Mouse (Mus musculus): Measurements from ENCODE around the gene Chrng.

The Chrng gene

GRCm38 (mm10) chr1:87184751-87185139 is 19.7 kb upstream of the Chrng start:
- DNase-seq (ENCODE audit: low read depth, low spot score) = peak; percentile 83
- Histone ChIP-seq H3K27me3 (ENCODE audit: control insufficient read depth, insufficient read depth, low read length, poor library complexity, severe bottlenecking) (no peaks in the 10 kb centered on the region; the same call in 1 of the 2 replicates), H3K36me3 (ENCODE audit: control insufficient read depth, insufficient read depth, low read length, poor library complexity, severe bottlenecking) (no peaks in the 10 kb centered on the region)

GRCm38 (mm10) chr1:87185526-87185925 is 18.9 kb upstream of the Chrng start:
- Histone ChIP-seq H3K27me3 (ENCODE audit: control insufficient read depth, insufficient read depth, low read length, poor library complexity, severe bottlenecking) (no peaks in the 10 kb centered on the region; the same call in 1 of the 2 replicates), H3K36me3 (ENCODE audit: control insufficient read depth, insufficient read depth, low read length, poor library complexity, severe bottlenecking) (no peaks in the 10 kb centered on the region)
- peak; percentile 25 for DNase-seq (ENCODE audit: low read depth, low spot score)

DNA sequence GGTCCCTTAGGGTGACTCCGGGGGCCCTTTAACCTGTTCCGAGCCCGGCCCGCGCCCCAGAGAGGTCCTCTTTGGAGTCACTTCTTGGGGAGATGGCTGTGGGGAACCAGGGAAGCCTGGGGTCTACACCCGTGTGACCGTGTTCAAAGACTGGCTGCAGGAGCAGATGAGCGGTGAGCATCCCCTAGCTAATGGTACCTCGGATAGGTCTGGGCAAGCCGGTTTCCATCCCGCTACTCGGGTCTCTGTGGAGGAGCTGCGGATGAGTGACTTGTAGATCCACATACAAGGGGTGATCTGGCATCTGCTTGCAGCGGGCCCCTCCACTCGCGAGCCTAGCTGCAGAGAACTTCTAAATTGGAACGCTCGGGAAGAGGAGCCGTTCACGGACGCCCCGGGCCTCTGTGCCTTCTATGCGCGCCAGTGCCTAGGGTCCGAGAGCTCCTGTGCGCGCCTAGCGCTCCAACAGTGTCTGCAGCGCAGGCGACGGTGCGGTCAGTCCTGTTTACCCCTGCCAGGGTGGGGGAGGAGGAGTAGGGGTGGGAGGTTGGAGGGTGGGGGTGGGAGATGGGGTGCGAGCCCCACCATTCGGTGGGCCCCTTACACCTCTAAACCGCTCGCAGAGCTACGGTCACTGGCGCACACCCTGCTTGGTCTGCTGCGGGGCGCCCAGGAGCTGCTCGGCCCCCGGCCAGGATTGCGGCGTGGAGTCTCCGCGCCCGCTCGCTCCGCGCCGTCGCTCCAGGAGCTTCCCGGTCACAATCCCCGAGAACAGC is 18.0 kb upstream of the Chrng start:
- no peaks in the 10 kb centered on the region for H3K36me3 ChIP-seq (ENCODE audit: control insufficient read depth, insufficient read depth, low read length, poor library complexity, severe bottlenecking)
- peak; percentile 13 for DNase-seq (ENCODE audit: low read depth, low spot score)
- H3K27me3 ChIP-seq (ENCODE audit: control insufficient read depth, insufficient read depth, low read length, poor library complexity, severe bottlenecking) = no peaks in the 10 kb centered on the region; the same call in 1 of the 2 replicates

DNA sequence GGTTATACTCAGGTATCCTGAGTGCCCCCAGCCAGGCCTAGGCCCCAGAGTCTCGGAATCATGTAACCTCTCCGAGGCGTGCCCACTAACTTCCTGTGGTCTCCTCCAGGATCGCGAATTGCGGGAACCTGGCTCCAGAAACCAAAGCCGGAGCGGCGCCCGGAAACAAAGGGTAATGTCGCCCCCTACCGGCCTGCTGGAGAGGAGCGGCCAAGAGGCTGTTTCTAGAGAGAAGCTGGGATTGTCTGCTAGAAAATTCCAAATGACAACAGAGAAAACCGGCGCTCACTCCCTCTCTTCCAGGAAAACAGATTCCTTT is 17.5 kb upstream of the Chrng start:
- Histone ChIP-seq H3K27me3 (ENCODE audit: control insufficient read depth, insufficient read depth, low read length, poor library complexity, severe bottlenecking) (no peaks in the 10 kb centered on the region; the same call in 1 of the 2 replicates), H3K36me3 (ENCODE audit: control insufficient read depth, insufficient read depth, low read length, poor library complexity, severe bottlenecking) (no peaks in the 10 kb centered on the region)
- DNase-seq (ENCODE audit: low read depth, low spot score) = peak; percentile 72

- no peaks in the 10 kb centered on the region for H3K36me3 ChIP-seq (ENCODE audit: control insufficient read depth, insufficient read depth, low read length, poor library complexity, severe bottlenecking)
- no peak for DNase-seq (ENCODE audit: low read depth, low spot score)
- H3K27me3 ChIP-seq (ENCODE audit: control insufficient read depth, insufficient read depth, low read length, poor library complexity, severe bottlenecking) = no peaks in the 10 kb centered on the region; the same call in 1 of the 2 replicates
Observed at GRCm38 (mm10) chr1:87190429-87190828, 14.0 kb upstream of the Chrng start, which contains the start of gene Chrnd. Gene Chrnd (plus strand): TSS chr1:87190607.

- no peaks in the 10 kb centered on the region for H3K36me3 ChIP-seq (ENCODE audit: control insufficient read depth, insufficient read depth, low read length, poor library complexity, severe bottlenecking)
- H3K27me3 ChIP-seq (ENCODE audit: control insufficient read depth, insufficient read depth, low read length, poor library complexity, severe bottlenecking) = no peaks in the 10 kb centered on the region
- DNase-seq (ENCODE audit: low read depth, low spot score) = no peak
Observed at GRCm38 (mm10) chr1:87197296-87197695, 7.2 kb upstream of the Chrng start.

DNA sequence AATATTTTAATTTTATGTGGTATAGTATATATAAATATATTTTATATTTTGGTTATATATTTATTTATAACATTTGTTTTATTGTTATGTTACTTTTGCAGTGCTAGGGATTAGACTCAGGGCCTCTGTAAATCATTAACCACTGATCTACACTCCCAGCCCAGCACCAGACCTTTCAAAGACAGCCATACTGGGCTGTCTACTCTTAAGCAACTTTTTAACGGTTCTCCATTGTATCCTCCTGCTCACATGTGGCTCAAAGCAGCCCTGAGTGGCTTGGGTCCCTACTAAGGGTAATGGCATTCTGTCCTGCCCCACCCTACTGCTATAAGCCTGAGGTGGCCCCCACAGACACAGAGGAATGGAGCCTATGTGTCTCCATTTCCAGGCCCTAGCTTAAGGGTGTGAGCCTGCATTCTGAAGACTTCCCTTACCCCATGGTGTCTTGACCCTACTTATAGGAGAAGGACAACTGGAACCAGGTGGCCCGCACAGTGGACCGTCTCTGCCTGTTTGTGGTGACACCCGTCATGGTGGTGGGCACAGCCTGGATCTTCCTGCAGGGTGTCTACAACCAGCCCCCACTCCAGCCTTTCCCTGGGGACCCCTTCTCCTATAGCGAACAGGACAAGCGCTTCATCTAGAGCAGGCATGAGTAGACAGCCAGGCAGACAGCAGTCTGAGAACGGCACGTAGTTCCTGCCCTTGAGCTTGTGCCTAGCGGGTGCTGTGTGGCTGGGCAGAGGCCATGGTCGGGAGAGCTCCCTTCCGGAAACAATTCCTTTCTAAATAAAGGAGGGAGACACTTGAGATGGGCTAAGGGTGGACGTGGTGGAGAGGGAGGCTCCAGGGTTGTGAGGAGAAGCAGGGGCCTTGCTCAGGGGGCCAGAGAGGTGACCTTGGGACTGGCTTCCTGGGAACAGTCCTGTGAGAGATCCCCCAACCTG is 6.1 kb upstream of the Chrng start:
- H3K27me3 ChIP-seq (ENCODE audit: control insufficient read depth, insufficient read depth, low read length, poor library complexity, severe bottlenecking) = no peaks in the 10 kb centered on the region
- H3K36me3 ChIP-seq (ENCODE audit: control insufficient read depth, insufficient read depth, low read length, poor library complexity, severe bottlenecking) = no peaks in the 10 kb centered on the region
- DNase-seq (ENCODE audit: low read depth, low spot score) = no peak

DNA sequence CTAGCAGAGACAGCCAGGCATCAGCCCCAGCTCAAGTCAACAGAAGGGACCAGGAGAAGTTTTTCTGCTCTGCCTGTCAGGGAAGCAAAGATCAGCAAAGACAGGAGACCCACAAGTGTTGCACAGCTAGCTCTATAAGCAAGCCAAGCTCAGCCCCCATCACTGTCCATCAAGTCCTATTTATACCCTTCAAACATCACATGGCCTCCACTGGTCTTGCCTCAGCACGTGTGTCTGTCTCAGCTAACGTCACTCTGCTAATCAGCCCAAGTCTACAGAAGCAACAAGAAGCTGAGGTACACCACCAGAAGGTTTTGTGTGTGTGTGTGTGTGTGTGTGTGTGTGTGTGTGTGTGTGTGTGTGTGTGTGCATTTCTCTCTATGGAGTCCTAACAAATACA is 3.6 kb upstream of the Chrng start:
- Histone ChIP-seq H3K27me3 (ENCODE audit: control insufficient read depth, insufficient read depth, low read length, poor library complexity, severe bottlenecking) (no peaks in the 10 kb centered on the region), H3K36me3 (ENCODE audit: control insufficient read depth, insufficient read depth, low read length, poor library complexity, severe bottlenecking) (no peaks in the 10 kb centered on the region)
- DNase-seq (ENCODE audit: low read depth, low spot score) = no peak

DNA sequence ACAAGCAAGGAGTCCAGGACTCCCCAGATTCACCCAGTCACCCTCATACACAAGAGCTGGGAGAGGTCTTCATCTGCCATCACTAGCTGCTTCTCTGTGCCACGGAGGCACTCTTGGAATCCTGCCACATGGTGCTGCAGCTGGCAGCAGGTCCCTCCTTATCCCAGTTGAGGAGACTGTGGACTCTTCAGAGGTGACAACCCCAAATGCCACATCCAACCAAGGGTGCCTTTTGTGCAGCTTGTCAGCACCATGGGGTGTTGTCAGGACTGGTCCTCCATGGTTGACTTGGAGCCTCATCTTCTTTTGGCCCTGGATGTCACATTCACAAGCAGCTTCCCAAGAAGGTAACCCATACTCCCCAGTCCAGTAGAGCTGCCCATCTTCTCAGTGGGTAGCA is 2.6 kb upstream of the Chrng start:
- Histone ChIP-seq H3K27me3 (ENCODE audit: control insufficient read depth, insufficient read depth, low read length, poor library complexity, severe bottlenecking) (no peaks in the 10 kb centered on the region), H3K36me3 (ENCODE audit: control insufficient read depth, insufficient read depth, low read length, poor library complexity, severe bottlenecking) (no peaks in the 10 kb centered on the region)
- DNase-seq (ENCODE audit: low read depth, low spot score) = no peak

GRCm38 (mm10) chr1:87203779-87204178 is 678 bp upstream of the Chrng start:
- H3K27me3 ChIP-seq (ENCODE audit: control insufficient read depth, insufficient read depth, low read length, poor library complexity, severe bottlenecking) = no peaks in the 10 kb centered on the region
- DNase-seq (ENCODE audit: low read depth, low spot score) = no peak
- no peaks in the 10 kb centered on the region for H3K36me3 ChIP-seq (ENCODE audit: control insufficient read depth, insufficient read depth, low read length, poor library complexity, severe bottlenecking)

DNA sequence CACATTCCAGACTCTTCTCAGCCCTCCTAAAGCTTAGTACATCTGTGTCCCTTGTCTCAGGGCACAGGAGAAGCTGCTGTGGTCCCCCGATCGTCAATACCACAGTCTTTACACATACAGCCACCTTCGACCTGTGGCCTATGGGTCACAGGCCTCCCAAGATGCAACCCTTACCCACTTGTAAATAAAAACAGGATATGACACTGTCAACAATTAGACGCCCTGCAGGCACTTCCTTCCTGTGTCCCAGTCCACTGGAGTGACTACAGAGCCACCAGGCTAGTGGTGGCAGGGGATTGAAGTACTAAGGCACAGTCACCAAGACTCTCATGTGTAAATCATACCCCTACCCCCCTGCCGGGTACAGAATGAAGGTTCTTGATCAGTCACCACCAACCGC is 581 bp downstream of the Chrng start:
- H3K36me3 ChIP-seq (ENCODE audit: control insufficient read depth, insufficient read depth, low read length, poor library complexity, severe bottlenecking) = no peaks in the 10 kb centered on the region
- no peak for DNase-seq (ENCODE audit: low read depth, low spot score)
- no peaks in the 10 kb centered on the region for H3K27me3 ChIP-seq (ENCODE audit: control insufficient read depth, insufficient read depth, low read length, poor library complexity, severe bottlenecking)

DNA sequence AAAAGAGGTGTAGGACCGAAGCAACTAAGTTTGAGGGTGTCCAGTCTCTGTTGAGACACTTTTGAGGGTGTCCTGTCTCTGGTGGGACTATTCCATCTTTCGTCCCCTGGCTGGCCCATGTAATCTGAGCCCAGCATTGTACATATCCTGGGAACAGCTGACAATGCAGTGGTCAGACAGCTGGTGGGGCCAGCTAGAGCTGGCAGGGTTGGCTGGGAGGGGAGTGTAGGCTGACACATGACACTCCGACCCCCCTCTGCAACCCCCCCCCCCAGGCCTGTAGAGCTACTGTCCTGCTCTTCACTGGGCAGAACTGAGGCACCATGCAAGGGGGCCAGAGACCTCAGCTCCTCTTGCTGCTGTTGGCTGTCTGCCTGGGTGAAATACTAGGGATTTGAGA is 1.0 kb downstream of the Chrng start:
- DNase-seq (ENCODE audit: low read depth, low spot score) = no peak
- Histone ChIP-seq H3K36me3 (ENCODE audit: control insufficient read depth, insufficient read depth, low read length, poor library complexity, severe bottlenecking) (no peaks in the 10 kb centered on the region), H3K27me3 (ENCODE audit: control insufficient read depth, insufficient read depth, low read length, poor library complexity, severe bottlenecking) (no peaks in the 10 kb centered on the region)

DNA sequence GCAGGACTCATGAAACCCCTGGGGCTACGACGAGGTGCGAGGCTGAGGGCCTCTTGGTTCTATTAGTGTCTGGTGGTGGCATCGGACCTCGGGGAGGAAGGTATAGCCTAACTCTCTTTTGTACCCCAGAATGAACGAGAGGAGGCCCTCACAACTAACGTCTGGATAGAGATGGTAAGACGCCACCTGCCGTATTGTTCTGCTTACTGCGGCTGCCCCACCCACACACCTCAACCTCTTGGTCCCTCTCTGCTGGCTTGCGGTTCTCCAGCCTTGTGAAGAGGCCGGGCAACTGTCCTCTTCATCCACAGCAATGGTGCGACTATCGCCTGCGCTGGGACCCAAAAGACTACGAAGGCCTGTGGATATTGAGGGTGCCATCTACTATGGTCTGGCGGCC is 1.9 kb downstream of the Chrng start:
- Histone ChIP-seq H3K27me3 (ENCODE audit: control insufficient read depth, insufficient read depth, low read length, poor library complexity, severe bottlenecking) (no peaks in the 10 kb centered on the region), H3K36me3 (ENCODE audit: control insufficient read depth, insufficient read depth, low read length, poor library complexity, severe bottlenecking) (no peaks in the 10 kb centered on the region)
- DNase-seq (ENCODE audit: low read depth, low spot score) = peak; percentile 37

DNA sequence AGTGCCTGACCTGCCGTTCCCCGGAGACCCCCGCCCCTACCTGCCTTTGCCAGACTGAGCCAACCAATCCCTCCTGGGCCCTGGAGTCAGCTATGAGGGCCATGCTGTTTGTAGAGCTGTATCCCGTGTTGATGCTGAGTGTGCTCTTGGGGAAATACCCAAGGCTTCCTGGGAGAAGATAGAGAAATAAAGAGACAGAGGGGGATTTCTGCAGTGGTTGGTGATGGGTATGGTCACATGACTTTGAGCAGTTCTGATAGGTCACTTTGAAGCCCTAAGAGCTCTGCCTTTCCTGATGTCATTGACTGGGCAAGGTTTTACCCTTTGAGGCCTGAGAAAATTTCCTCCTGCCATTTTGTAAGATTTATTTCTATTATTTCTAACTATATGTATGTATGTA is 7.0 kb downstream of the Chrng start:
- no peak for DNase-seq (ENCODE audit: low read depth, low spot score)
- no peaks in the 10 kb centered on the region for H3K27me3 ChIP-seq (ENCODE audit: control insufficient read depth, insufficient read depth, low read length, poor library complexity, severe bottlenecking)

More for the DNA sequence above, 7.0 kb downstream of the Chrng start:
- H3K36me3 ChIP-seq (ENCODE audit: control insufficient read depth, insufficient read depth, low read length, poor library complexity, severe bottlenecking) = no peaks in the 10 kb centered on the region
